Mouse (Mus musculus) myocyte (in vitro differentiated cells): ENCODE measurements around the gene Pramef6.
"Not testable (repeated sequence)": the region's sequence is repeated elsewhere in the genome, so short reads cannot be mapped to it uniquely, and the experiment has no call there.

Experiments
- CEBPB ChIP-seq: IDR thresholded peaks from 2 replicates; pipeline ENCODE4 v1.6.1; 2011; ENCODE audit warnings: mild to moderate bottlenecking, moderate library complexity; ENCODE audit not compliant: poor library complexity, insufficient read depth, severe bottlenecking
- E2F4 ChIP-seq: IDR thresholded peaks from one replicate; pipeline ENCODE4 v1.6.1; 2011; ENCODE audit warnings: mild to moderate bottlenecking, control low read depth, moderate library complexity; ENCODE audit not compliant: insufficient read depth
- MAX ChIP-seq: IDR thresholded peaks from one replicate; pipeline ENCODE4 v1.6.1; 2011; ENCODE audit warnings: low read depth, mild to moderate bottlenecking, control low read depth
- MYOD1 ChIP-seq, 3 experiments: IDR thresholded peaks; one replicate each; pipeline ENCODE4 v1.6.1; 2011; ENCODE audit warnings: control low read depth in 2 of 3, low read depth in 2 of 3, mild to moderate bottlenecking in 2 of 3, moderate library complexity in 1 of 3; ENCODE audit not compliant: insufficient read length in 2 of 3, control insufficient read depth in 1 of 3
- MYOG ChIP-seq, 3 experiments: IDR thresholded peaks; one replicate each; pipeline ENCODE4 v1.6.1; 2011; ENCODE audit warnings: control low read depth in 2 of 3, low read depth in 2 of 3, mild to moderate bottlenecking in 2 of 3; ENCODE audit not compliant: insufficient read length in 2 of 3, control insufficient read depth in 1 of 3, insufficient read depth in 1 of 3
- POLR2A ChIP-seq: IDR thresholded peaks from one replicate; pipeline ENCODE4 v1.6.1; 2011; ENCODE audit warnings: low read depth, mild to moderate bottlenecking, control low read depth, moderate library complexity; ENCODE audit not compliant: insufficient read length
- POLR2AphosphoS2 ChIP-seq: IDR thresholded peaks from one replicate; pipeline ENCODE4 v1.6.1; 2011; ENCODE audit warnings: low read depth, control low read depth; ENCODE audit not compliant: insufficient read length
- TCF12 ChIP-seq: IDR thresholded peaks from one replicate; pipeline ENCODE4 v1.6.1; 2011; ENCODE audit warnings: mild to moderate bottlenecking, control low read depth; ENCODE audit not compliant: poor library complexity, insufficient read depth, severe bottlenecking
- TCF3 ChIP-seq: IDR thresholded peaks from one replicate; pipeline ENCODE4 v1.6.1; 2011; ENCODE audit warnings: low read depth, control low read depth; ENCODE audit not compliant: insufficient read length
- USF1 ChIP-seq: IDR thresholded peaks from one replicate; pipeline ENCODE4 v1.6.1; 2011; ENCODE audit warnings: low read depth, mild to moderate bottlenecking, control low read depth, moderate library complexity

- TF ChIP-seq USF1; MAX; POLR2A; TCF3; MYOG (IDR thresholded peaks at IDR 0.05; ENCODE audit: control insufficient read depth in 1 of 3, insufficient read depth in 1 of 3, insufficient read length in 2 of 3, low read depth in 2 of 3); TCF12; POLR2AphosphoS2; E2F4; CEBPB; MYOD1 (IDR thresholded peaks at IDR 0.05; ENCODE audit: control insufficient read depth in 1 of 3, insufficient read length in 2 of 3, low read depth in 2 of 3): not testable (repeated sequence)
These were observed 17.8 kb downstream of the Pramef6 start for GRCm38 (mm10) chr4:143882371-143882770.
